Mouse (Mus musculus) MEL (cell line): Measurements from ENCODE around the gene Olfr548-ps1. TPM values are rescaled to one million over a fixed set of nuclear protein-coding genes. Genes with fewer than 3 reads are reported as not detected.
A peak's percentile ranks its signal among the peaks of the same experiment; 100 is the strongest.

Experiments
- DNase-seq: peaks from one replicate; pipeline ENCODE4 v3.0.0; 2011; ENCODE audit warnings: low read depth, low spot score
- H3K27ac ChIP-seq: 2 replicates; pipeline ENCODE4 v1.5.1; 2012; ENCODE audit warnings: low read depth, mild to moderate bottlenecking, control low read depth, low read length, moderate library complexity; ENCODE audit not compliant: control insufficient read depth
- H3K27me3 ChIP-seq, 2 experiments: fragments of 150-350 bp in 1 of 2; sonication (generic) in 1 of 2; 2 replicates each; pipeline ENCODE4 v1.6.1; 2012; ENCODE audit warnings: low read length in 2 of 2, mild to moderate bottlenecking in 2 of 2, improper control_type of control experiment in 1 of 2, moderate library complexity in 1 of 2; ENCODE audit not compliant: insufficient read depth in 2 of 2, control insufficient read depth in 1 of 2
- H3K36me3 ChIP-seq, 2 experiments: 2 replicates each; pipeline ENCODE4 v1.6.1; 2012 to 2014; ENCODE audit warnings: low read length in 2 of 2, improper control_type of control experiment in 1 of 2, inconsistent platforms in 1 of 2, mild to moderate bottlenecking in 1 of 2; ENCODE audit not compliant: insufficient read depth in 2 of 2, control insufficient read depth in 1 of 2
- H3K4me1 ChIP-seq, 2 experiments: fragments of 150-350 bp in 1 of 2; sonication (generic) in 1 of 2; 2 replicates each; pipeline ENCODE4 v1.6.1; 2012; ENCODE audit warnings: low read length in 2 of 2, improper control_type of control experiment in 1 of 2, mild to moderate bottlenecking in 1 of 2; ENCODE audit not compliant: insufficient read depth in 2 of 2, control insufficient read depth in 1 of 2
- H3K4me3 ChIP-seq, 2 experiments: fragments of 150-350 bp in 1 of 2; sonication (generic) in 1 of 2; 2 replicates each; pipeline ENCODE4 v1.5.1; 2012; ENCODE audit warnings: low read depth in 2 of 2, low read length in 2 of 2, mild to moderate bottlenecking in 2 of 2, moderate library complexity in 2 of 2, control low read depth in 1 of 2, improper control_type of control experiment in 1 of 2; ENCODE audit not compliant: control insufficient read depth in 1 of 2, insufficient read depth in 1 of 2
- H3K79me2 ChIP-seq: 2 replicates; pipeline ENCODE4 v1.6.1; 2012; ENCODE audit warnings: mild to moderate bottlenecking, low read length, moderate library complexity; ENCODE audit not compliant: control insufficient read depth, poor library complexity, insufficient read depth
- H3K9ac ChIP-seq: 2 replicates; pipeline ENCODE4 v1.6.1; 2012; ENCODE audit warnings: low read depth, mild to moderate bottlenecking, control low read depth, low read length, moderate library complexity; ENCODE audit not compliant: control insufficient read depth, poor library complexity, severe bottlenecking
- H3K9me3 ChIP-seq: fragments of 150-350 bp; sonication (generic); replicated peaks from 2 replicates; pipeline ENCODE4 v1.6.1; 2012; ENCODE audit warnings: mild to moderate bottlenecking, low read length, improper control_type of control experiment, moderate library complexity; ENCODE audit not compliant: insufficient read depth
- BHLHE40 ChIP-seq: IDR thresholded peaks from 2 replicates; pipeline ENCODE4 v1.6.1; 2012; ENCODE audit warnings: low read depth, mild to moderate bottlenecking, inconsistent platforms, low read length, improper control_type of control experiment, borderline replicate concordance
- CHD1 ChIP-seq: IDR thresholded peaks from 2 replicates; pipeline ENCODE4 v1.6.1; 2012; ENCODE audit warnings: low read depth, mild to moderate bottlenecking, inconsistent platforms, low read length, improper control_type of control experiment
- CHD2 ChIP-seq: IDR thresholded peaks from 2 replicates; pipeline ENCODE4 v1.6.1; 2011; ENCODE audit warnings: low read length, improper control_type of control experiment
- CTCF ChIP-seq, 3 experiments: IDR thresholded peaks in 2 of 3; conservative IDR thresholded peaks in 1 of 3; 2 replicates each; pipeline ENCODE4 v1.5.1; 2011 to 2012; ENCODE audit warnings: low read length in 3 of 3, low read depth in 2 of 3, mild to moderate bottlenecking in 2 of 3, improper control_type of control experiment in 1 of 3, inconsistent platforms in 1 of 3, mixed read lengths in 1 of 3, moderate library complexity in 1 of 3; ENCODE audit not compliant: control insufficient read depth in 1 of 3, insufficient read depth in 1 of 3, poor library complexity in 1 of 3, severe bottlenecking in 1 of 3
- ELF1 ChIP-seq: IDR thresholded peaks from 2 replicates; pipeline ENCODE4 v1.6.1; 2014; ENCODE audit warnings: low read depth, mild to moderate bottlenecking, inconsistent platforms, low read length, improper control_type of control experiment, moderate library complexity
- EP300 ChIP-seq, 2 experiments: IDR thresholded peaks; 2 replicates each; pipeline ENCODE4 v1.6.1; 2011; ENCODE audit warnings: improper control_type of control experiment in 2 of 2, low read length in 2 of 2, low read depth in 1 of 2, mild to moderate bottlenecking in 1 of 2
- ETS1 ChIP-seq: IDR thresholded peaks from 2 replicates; pipeline ENCODE4 v1.6.1; 2012; ENCODE audit warnings: low read depth, mild to moderate bottlenecking, inconsistent platforms, low read length, improper control_type of control experiment, moderate library complexity
- GABPA ChIP-seq: IDR thresholded peaks from 2 replicates; pipeline ENCODE4 v1.6.1; 2012; ENCODE audit warnings: low read depth, mild to moderate bottlenecking, inconsistent platforms, low read length, improper control_type of control experiment, moderate library complexity
- HCFC1 ChIP-seq: IDR thresholded peaks from 2 replicates; pipeline ENCODE4 v1.6.1; 2012; ENCODE audit warnings: low read depth, mild to moderate bottlenecking, inconsistent platforms, low read length, improper control_type of control experiment, moderate library complexity
- JUND ChIP-seq: IDR thresholded peaks from 2 replicates; pipeline ENCODE4 v1.6.1; 2011; ENCODE audit warnings: low read depth, mild to moderate bottlenecking, improper control_type of control experiment, low read length
- KAT2A ChIP-seq: conservative IDR thresholded peaks from 2 replicates; pipeline ENCODE4 v1.6.1; 2012; ENCODE audit warnings: low read depth, low read length, improper control_type of control experiment, inconsistent platforms
- MAX ChIP-seq: IDR thresholded peaks from 2 replicates; pipeline ENCODE4 v1.6.1; 2011; ENCODE audit warnings: low read length, improper control_type of control experiment
- MAZ ChIP-seq: IDR thresholded peaks from 2 replicates; pipeline ENCODE4 v1.6.1; 2012; ENCODE audit warnings: low read depth, mild to moderate bottlenecking, inconsistent platforms, low read length, improper control_type of control experiment
- MEF2A ChIP-seq: IDR thresholded peaks from 2 replicates; pipeline ENCODE4 v1.6.1; 2014; ENCODE audit warnings: low read depth, mild to moderate bottlenecking, inconsistent platforms, low read length, improper control_type of control experiment; ENCODE audit not compliant: poor library complexity, insufficient replicate concordance, severe bottlenecking; ENCODE audit errors: extremely low read depth
- MYC ChIP-seq: IDR thresholded peaks from 2 replicates; pipeline ENCODE4 v1.6.1; 2011; ENCODE audit warnings: low read depth, mild to moderate bottlenecking, low read length, improper control_type of control experiment, moderate library complexity
- NRF1 ChIP-seq: IDR thresholded peaks from 2 replicates; pipeline ENCODE4 v1.6.1; 2014; ENCODE audit warnings: low read depth, mild to moderate bottlenecking, inconsistent platforms, low read length, improper control_type of control experiment, moderate library complexity; ENCODE audit not compliant: poor library complexity, insufficient read depth, severe bottlenecking
- POLR2AphosphoS5 ChIP-seq: IDR thresholded peaks from 2 replicates; pipeline ENCODE4 v1.6.1; 2012; ENCODE audit warnings: low read depth, borderline replicate concordance, mild to moderate bottlenecking, inconsistent platforms, low read length, moderate library complexity, mixed read lengths
- RAD21 ChIP-seq: IDR thresholded peaks from 2 replicates; pipeline ENCODE4 v1.6.1; 2011; ENCODE audit warnings: mild to moderate bottlenecking, low read depth, low read length, improper control_type of control experiment
- SMC3 ChIP-seq: IDR thresholded peaks from 2 replicates; pipeline ENCODE4 v1.6.1; 2011; ENCODE audit warnings: low read depth, low read length, improper control_type of control experiment
- TBP ChIP-seq: IDR thresholded peaks from 2 replicates; pipeline ENCODE4 v1.8.0; 2011; ENCODE audit warnings: low read depth, low read length, improper control_type of control experiment
- ZMIZ1 ChIP-seq: IDR thresholded peaks from 2 replicates; pipeline ENCODE4 v1.6.1; 2012; ENCODE audit warnings: low read depth, mild to moderate bottlenecking, inconsistent platforms, low read length, improper control_type of control experiment, moderate library complexity
- ZNF384 ChIP-seq: IDR thresholded peaks from 2 replicates; pipeline ENCODE4 v1.6.1; 2012; ENCODE audit warnings: low read depth, mild to moderate bottlenecking, inconsistent platforms, low read length, improper control_type of control experiment
- polyA plus RNA-seq, 2 experiments: library from polyadenylated mRNA; stranded (reverse) in 1 of 2; unstranded in 1 of 2; fragments of >175 nt in 1 of 2; fragments of >200 nt in 1 of 2; gene quantifications; 2 replicates each; pipeline versions ENCODE4 v1.2.1 to v1.2.4; 2012; ENCODE audit warnings: low replicate concordance in 2 of 2, low read depth in 1 of 2; ENCODE audit not compliant: insufficient read length in 2 of 2, insufficient read depth in 1 of 2, missing spikeins in 1 of 2
- total RNA-seq: library from RNA; depleted of rRNA; stranded (reverse); fragments of 300-350 nt; gene quantifications from 2 replicates; pipeline ENCODE4 v1.2.3, GENCODE M21; 2012

The Olfr548-ps1 gene
- total and polyA plus RNA-seq, 3 experiments, result not detected

DNA sequence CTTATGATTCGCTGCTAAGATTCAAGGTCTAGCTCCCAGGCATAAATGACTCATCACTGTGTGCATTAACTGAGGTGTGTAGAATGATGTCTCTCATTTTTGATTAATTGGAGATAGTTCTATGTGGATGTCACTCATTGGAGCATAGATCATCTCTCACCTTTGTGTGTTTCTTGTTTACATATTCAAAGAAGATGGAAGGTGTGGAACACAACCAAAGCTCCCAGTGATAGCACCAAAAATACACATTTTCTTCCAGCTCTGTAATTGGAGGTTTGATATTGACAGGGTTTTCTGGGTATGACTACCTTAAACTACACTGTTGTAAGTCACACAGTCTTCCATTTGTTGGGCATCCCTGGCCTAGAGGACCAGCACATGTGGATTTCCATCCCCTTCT lies 6.2 kb upstream of the Olfr548-ps1 start, which contains the start of gene Olfr547:
Olfr547 (plus strand) TSS at position 301 of the 400 bp plus-strand sequence.
- Histone ChIP-seq H3K36me3 (no peaks in the 10 kb centered on the region), H3K9ac (no peak within 1 kb of the TSS), H3K27me3 (peaks cover 5 to 13% of the 10 kb centered on the region in 2 experiments), H3K4me1 (no peaks in the 10 kb centered on the region), H3K27ac (no peak within 1 kb of the TSS), H3K9me3 (no peaks in the 10 kb centered on the region), H3K79me2 (no peaks in the 10 kb centered on the region), H3K4me3 (no peak within 1 kb of the TSS)
- TF ChIP-seq ETS1 (no peak), TBP (no peak), MYC (no peak), JUND (no peak), BHLHE40 (no peak), CHD2 (no peak), ZMIZ1 (no peak), ZNF384 (no peak), NRF1 (no peak), CHD1 (no peak), MEF2A (no peak), MAZ (no peak), HCFC1 (no peak), POLR2AphosphoS5 (no peak), GABPA (no peak), EP300 (IDR thresholded peaks at IDR 0.05; ENCODE audit: low read depth in 1 of 2, low read length in 2 of 2) (no peak), ELF1 (no peak), MAX (no peak), KAT2A (no peak)
- DNase-seq, result no peak

DNA sequence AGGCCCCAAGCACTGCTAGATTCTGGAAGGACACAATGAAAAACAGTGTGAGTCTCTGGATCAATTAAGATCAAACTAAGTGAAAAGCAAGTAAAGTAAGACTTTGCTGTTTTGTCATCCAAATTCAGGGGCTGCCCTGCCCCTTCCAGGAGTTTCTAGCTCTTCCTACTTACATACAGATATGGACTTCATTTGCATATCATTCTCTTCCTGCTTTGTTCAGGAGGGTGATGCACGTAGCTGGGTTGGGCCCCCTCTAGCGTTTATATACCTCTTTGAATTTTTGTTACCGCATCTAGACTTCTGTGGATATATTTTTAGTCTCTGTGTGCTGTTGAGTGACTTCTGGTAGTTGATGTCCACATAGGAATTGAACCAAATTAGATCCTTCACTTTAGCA lies 555 bp downstream of the Olfr548-ps1 start:
- DNase-seq, result peak; percentile 41
- H3K36me3 ChIP-seq, result no peaks in the 10 kb centered on the region
- H3K27ac ChIP-seq, result no peak overlapping the region
- TF ChIP-seq BHLHE40 (no peak), GABPA (no peak), ELF1 (0 out of 2 replicates have a peak, but pooled peaks have one; percentile 28), CTCF (IDR thresholded peaks at IDR 0.05 in 2 of 3, conservative IDR thresholded peaks at IDR 0.05 in 1 of 3; ENCODE audit: control insufficient read depth in 1 of 3, insufficient read depth in 1 of 3, low read depth in 2 of 3, low read length in 3 of 3, poor library complexity in 1 of 3, severe bottlenecking in 1 of 3) (peak in 1 of 3 experiments; percentile 39; a peak in 2 of 6 replicates), SMC3 (peak; percentile 21; the same call in 1 of the 2 replicates), RAD21 (no peak; the same call in 1 of the 2 replicates)
- TF ChIP-seq, all 39 proteins: peak for 3
- H3K9me3 ChIP-seq, result no peaks in the 10 kb centered on the region
- H3K27me3 ChIP-seq, result peaks cover 7 to 18% of the 10 kb centered on the region in 2 experiments
- H3K4me3 ChIP-seq, result no peak overlapping the region
- H3K79me2 ChIP-seq, result no peaks in the 10 kb centered on the region
- no peaks in the 10 kb centered on the region for H3K4me1 ChIP-seq
- no peak overlapping the region for H3K9ac ChIP-seq
